Mouse (Mus musculus) heart, postnatal 0 days (tissue): ENCODE measurements around the gene Zfp212. TPM values are rescaled to one million over a fixed set of nuclear protein-coding genes. Genes with fewer than 3 reads are reported as not detected.
A peak's percentile ranks its signal among the peaks of the same experiment; 100 is the strongest.

Experiments
- ATAC-seq: fragments of 200-750 bp; cut with Nextera tagmentation; 2 replicates; pipeline ENCODE4 v1.8.0; 2017; ENCODE audit warnings: low read depth, moderate number of reproducible peaks, moderate library complexity; ENCODE audit not compliant: insufficient read depth
- DNase-seq: peaks from one replicate; pipeline ENCODE4 v3.0.0-alpha.2; 2016; ENCODE audit warnings: low spot score
- H3K27ac ChIP-seq: fragments of 300-500 bp; sonication (generic); 2 replicates; pipeline ENCODE4 v1.5.1; 2014; ENCODE audit warnings: low read depth, mild to moderate bottlenecking
- H3K27me3 ChIP-seq: fragments of 300-500 bp; sonication (generic); 2 replicates; pipeline ENCODE4 v1.6.1; 2014; ENCODE audit warnings: low read length, mixed read lengths; ENCODE audit not compliant: control insufficient read depth, insufficient read depth
- H3K36me3 ChIP-seq: fragments of 300-500 bp; sonication (generic); replicated peaks from 2 replicates; pipeline ENCODE4 v1.6.1; 2014; ENCODE audit warnings: low read length, mixed read lengths; ENCODE audit not compliant: control insufficient read depth, insufficient read depth
- H3K4me1 ChIP-seq: fragments of 300-500 bp; sonication (generic); 2 replicates; pipeline ENCODE4 v1.6.1; 2014; ENCODE audit warnings: antibody characterized with exemption; ENCODE audit not compliant: control insufficient read depth, insufficient read depth
- H3K4me2 ChIP-seq: fragments of 300-500 bp; sonication (generic); 2 replicates; pipeline ENCODE4 v1.6.1; 2014; ENCODE audit warnings: low read depth, mild to moderate bottlenecking, low read length, moderate library complexity
- H3K4me3 ChIP-seq: fragments of 300-500 bp; sonication (generic); 2 replicates; pipeline ENCODE4 v1.5.1; 2014; ENCODE audit warnings: low read depth, low read length
- H3K9ac ChIP-seq: fragments of 300-500 bp; sonication (generic); replicated peaks from 2 replicates; pipeline ENCODE4 v1.6.1; 2014; ENCODE audit warnings: low read depth, low read length, mixed read lengths
- H3K9me3 ChIP-seq: fragments of 300-500 bp; sonication (generic); replicated peaks from 2 replicates; pipeline ENCODE4 v1.6.1; 2016; ENCODE audit warnings: low read length; ENCODE audit not compliant: control insufficient read depth
- CTCF ChIP-seq: IDR thresholded peaks from 2 replicates; pipeline ENCODE4 v1.5.1; 2016; ENCODE audit warnings: antibody characterized with exemption, control low read depth, low read depth
- EP300 ChIP-seq: IDR thresholded peaks from 2 replicates; pipeline ENCODE4 v1.6.1; 2016; ENCODE audit warnings: antibody characterized with exemption, low read depth
- WGBS: fragments of 180-500 bp; shearing (Covaris S2); extraction: QIAGEN DNeasy Blood & Tissue Kit; methylation state at CpG from one replicate; pipeline ENCODE4 v1.1.7; 2014; 5-methylcytosine and 5-hydroxymethylcytosine counted together
- polyA plus RNA-seq: library from polyadenylated mRNA; unstranded; fragments of >200 nt; fragmentation: Nextera tagmentation; extraction: Ambion mirVana; gene quantifications from 2 replicates; pipeline ENCODE4 v1.2.1, GENCODE M21; 2015
- total RNA-seq: library from RNA; depleted of rRNA; stranded (reverse); fragments of >200 nt; gene quantifications from 2 replicates; pipeline ENCODE4 v1.2.3, GENCODE M21; 2014; ENCODE audit warnings: low replicate concordance

The Zfp212 gene
- total and polyA plus RNA-seq, 2 experiments from 2014 or later, result 5.8 to 5.9 TPM

DNA sequence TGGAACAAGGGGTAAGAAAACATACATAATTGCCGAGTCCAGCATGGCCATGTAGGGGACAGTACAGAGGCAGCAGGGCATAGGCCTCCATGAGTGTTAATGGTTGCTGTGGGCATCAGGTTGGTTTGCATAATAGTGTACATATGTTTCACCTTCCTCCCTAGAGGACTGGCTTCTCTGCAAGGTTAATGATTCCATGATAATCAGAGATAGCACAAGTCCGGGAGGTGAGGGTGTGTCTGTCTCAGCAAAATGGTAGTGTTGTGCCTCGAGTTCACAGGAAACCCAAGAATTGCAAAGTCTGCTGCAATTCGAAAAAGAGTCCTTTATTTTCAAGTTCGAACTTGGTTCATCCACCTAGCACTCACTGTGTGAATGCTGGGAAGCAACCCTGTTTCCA, 3.2 kb upstream of the Zfp212 start:
- H3K36me3 ChIP-seq, result no peaks in the 10 kb centered on the region
- no peak overlapping the region for H3K27ac ChIP-seq
- no peak overlapping the region for H3K4me2 ChIP-seq
- ATAC-seq, result no peak
- TF ChIP-seq EP300 (no peak), CTCF (no peak)
- 67% methylated on average over 5 of the region's 5 CpGs for WGBS
- H3K9me3 ChIP-seq, result no peaks in the 10 kb centered on the region
- no peaks in the 10 kb centered on the region for H3K27me3 ChIP-seq
- DNase-seq, result no peak
- H3K9ac ChIP-seq, result no peak overlapping the region
- H3K4me3 ChIP-seq, result no peak overlapping the region
- peaks cover 9% of the 10 kb centered on the region for H3K4me1 ChIP-seq

DNA sequence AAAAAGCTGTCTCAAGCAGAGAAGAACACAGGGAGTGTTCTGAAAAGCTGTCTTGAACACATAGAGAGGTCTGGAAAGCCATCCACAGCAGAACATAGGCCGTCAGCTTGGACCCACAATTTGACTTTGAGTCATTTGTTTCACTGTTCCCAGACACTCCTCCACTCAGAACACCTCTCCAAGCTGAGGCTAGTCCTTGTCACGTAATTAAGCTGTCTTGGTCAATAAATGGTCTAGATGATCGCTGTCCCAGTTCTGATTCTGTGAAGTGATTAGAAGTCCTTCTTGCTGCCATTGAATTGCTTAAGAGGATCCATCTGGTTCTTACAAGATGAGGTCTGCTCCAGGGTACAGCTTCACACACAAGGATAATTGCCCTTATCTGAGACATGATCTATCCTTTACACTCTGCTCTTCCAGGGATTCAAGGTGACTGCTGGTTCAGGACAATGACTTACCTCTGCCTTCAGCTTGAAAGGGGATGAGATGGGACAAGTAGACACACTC, 1.5 kb upstream of the Zfp212 start:
- no peaks in the 10 kb centered on the region for H3K27me3 ChIP-seq
- no peak overlapping the region for H3K9ac ChIP-seq
- H3K4me2 ChIP-seq, result no peak overlapping the region
- peaks cover 11% of the 10 kb centered on the region for H3K4me1 ChIP-seq
- no peaks in the 10 kb centered on the region for H3K9me3 ChIP-seq
- 75% methylated on average over 3 of the region's 3 CpGs for WGBS
- ATAC-seq (no peak), DNase-seq (no peak)
- no peaks in the 10 kb centered on the region for H3K36me3 ChIP-seq
- no peak overlapping the region for H3K4me3 ChIP-seq
- H3K27ac ChIP-seq, result no peak overlapping the region
- TF ChIP-seq CTCF (no peak), EP300 (no peak)

DNA sequence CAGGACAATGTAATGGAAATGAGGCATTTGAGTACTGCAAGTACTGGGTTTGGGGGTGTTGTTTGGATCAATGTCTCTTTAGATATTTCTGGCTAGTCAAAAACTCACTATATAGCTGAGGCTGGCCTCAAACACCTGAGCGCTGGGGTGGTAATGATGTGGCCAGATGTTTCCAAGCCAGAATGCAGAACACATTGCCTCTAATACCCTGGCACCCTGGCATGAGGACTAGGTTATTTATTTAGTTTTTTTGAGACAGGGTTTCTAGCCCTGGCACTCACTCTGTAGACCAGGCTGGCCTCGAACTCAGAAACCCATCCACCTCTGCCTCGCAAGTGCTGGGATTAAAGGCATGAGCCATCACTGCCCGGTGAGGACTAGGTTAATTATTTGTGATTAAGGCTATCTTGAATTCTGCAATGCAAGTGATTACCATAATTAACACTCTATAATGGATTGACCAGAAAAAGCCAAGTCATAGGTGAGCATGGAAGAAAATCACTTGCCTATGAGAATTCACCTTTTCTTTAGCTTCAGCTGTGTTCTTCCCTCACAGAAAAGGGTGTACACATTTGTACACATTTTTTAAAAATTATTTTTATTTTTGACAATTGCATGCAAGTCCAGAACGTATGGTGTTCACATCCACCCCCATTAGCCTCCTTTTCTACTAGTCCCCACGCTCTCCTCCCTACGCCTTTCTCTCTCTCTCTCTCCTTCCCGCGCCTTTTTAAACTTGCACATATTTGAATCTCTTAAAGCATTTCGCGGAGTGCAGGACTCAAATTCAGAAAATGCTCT, 430 bp upstream of the Zfp212 start:
- H3K4me2 ChIP-seq, result peak overlapping the region; percentile 60
- peak overlapping the region; percentile 79; the same call in 1 of the 2 replicates for H3K9ac ChIP-seq
- TF ChIP-seq CTCF, result no peak
- TF ChIP-seq EP300, result no peak
- H3K9me3 ChIP-seq, result no peaks in the 10 kb centered on the region
- H3K27ac ChIP-seq, result peak overlapping the region; percentile 96; the same call in 1 of the 2 replicates
- peaks cover 11% of the 10 kb centered on the region for H3K4me1 ChIP-seq
- WGBS, result 28% methylated on average over 11 of the region's 11 CpGs
- peak overlapping the region; percentile 86 for H3K4me3 ChIP-seq
- H3K27me3 ChIP-seq, result no peaks in the 10 kb centered on the region
- no peaks in the 10 kb centered on the region for H3K36me3 ChIP-seq
- ATAC-seq, result peak; percentile 18
- no peak for DNase-seq

DNA sequence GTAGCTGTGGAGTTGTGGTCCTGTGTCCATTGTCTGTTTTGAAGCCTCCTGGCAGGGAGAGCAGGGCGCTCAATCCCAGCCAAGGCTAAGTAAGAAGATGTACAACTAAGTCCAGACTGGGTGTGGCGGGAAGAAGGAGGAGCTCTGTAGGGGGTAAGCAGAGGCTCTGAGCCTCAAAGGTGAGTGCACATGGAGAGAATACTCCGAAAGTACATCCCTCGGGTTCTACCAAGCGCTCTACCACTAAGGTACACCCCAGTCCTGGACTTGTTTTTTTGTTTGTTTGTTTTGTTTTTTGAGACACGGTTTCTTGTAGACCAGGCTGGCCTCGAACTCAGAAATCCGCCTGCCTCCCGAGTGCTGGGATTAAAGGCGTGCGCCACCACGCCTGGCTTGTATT, 22.2 kb downstream of the Zfp212 start:
- Histone ChIP-seq H3K4me2 (peak overlapping the region; percentile 67), H3K9me3 (no peaks in the 10 kb centered on the region), H3K4me1 (no peaks in the 10 kb centered on the region), H3K27me3 (peaks cover 7% of the 10 kb centered on the region), H3K4me3 (peak overlapping the region; percentile 44), H3K36me3 (no peaks in the 10 kb centered on the region), H3K9ac (no peak overlapping the region), H3K27ac (no peak overlapping the region)
- DNase-seq, result no peak
- 46% methylated on average over 12 of the region's 12 CpGs for WGBS
- no peak for TF ChIP-seq EP300
- no peak for TF ChIP-seq CTCF
- ATAC-seq, result no peak

DNA sequence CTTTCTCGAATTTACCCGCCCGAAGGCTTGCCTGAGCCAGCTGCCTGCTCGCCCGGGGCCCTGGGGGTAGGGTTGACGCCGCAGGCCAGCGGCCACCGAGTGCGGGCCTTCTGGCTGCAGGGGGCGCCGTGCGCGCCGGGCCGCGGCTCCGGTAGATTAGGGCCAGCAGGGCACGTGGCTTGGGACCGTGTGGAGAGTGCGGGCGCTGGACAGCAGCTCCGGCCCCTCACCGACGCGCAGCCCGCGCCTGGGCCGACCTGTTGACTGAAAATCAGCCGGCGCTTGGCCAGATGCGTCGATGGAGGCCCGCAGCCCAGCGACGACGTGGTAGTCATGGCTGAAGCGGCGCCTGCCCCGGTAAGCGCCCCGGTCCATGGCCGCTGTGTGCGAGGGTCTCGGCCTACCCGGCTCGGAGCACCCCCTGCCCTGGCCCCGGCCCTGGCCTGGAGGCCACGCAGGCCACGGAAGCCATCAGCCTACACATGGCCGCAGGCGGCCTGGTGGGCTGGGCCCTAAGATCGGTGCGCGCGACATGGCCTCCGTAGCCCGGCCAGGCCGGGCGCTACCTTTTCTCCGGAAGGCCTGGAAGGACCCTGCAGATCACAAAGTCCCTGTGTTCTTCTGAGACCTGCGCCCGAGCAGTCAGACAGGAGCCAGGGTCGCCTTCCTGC, 22.9 kb downstream of the Zfp212 start:
- H3K27me3 ChIP-seq, result peaks cover 7% of the 10 kb centered on the region
- no peak overlapping the region for H3K27ac ChIP-seq
- TF ChIP-seq EP300 (no peak), CTCF (peak; percentile 40)
- peak overlapping the region; percentile 67 for H3K4me2 ChIP-seq
- H3K4me3 ChIP-seq, result peak overlapping the region; percentile 44
- H3K9me3 ChIP-seq, result no peaks in the 10 kb centered on the region
- ATAC-seq (peak; percentile 86), DNase-seq (peak; percentile 13)
- no peaks in the 10 kb centered on the region for H3K4me1 ChIP-seq
- 12% methylated on average over 63 of the region's 64 CpGs for WGBS
- H3K9ac ChIP-seq, result no peak overlapping the region; the same call in 1 of the 2 replicates
- no peaks in the 10 kb centered on the region for H3K36me3 ChIP-seq
